Mouse (Mus musculus) lung, adult 2 months (tissue): ENCODE results near the gene Ctsk.

Experiments
- CTCF ChIP-seq: fragments of 200-500 bp; IDR thresholded peaks from 2 replicates; pipeline ENCODE4 v1.5.1; 2011; ENCODE audit warnings: mild to moderate bottlenecking, low read length, control low read depth; ENCODE audit not compliant: insufficient read depth
- POLR2A ChIP-seq: fragments of 200-500 bp; IDR thresholded peaks from 2 replicates; pipeline ENCODE4 v1.6.1; 2011; ENCODE audit warnings: low read depth, mild to moderate bottlenecking, control low read depth, low read length, borderline replicate concordance; ENCODE audit errors: extremely low read depth

DNA sequence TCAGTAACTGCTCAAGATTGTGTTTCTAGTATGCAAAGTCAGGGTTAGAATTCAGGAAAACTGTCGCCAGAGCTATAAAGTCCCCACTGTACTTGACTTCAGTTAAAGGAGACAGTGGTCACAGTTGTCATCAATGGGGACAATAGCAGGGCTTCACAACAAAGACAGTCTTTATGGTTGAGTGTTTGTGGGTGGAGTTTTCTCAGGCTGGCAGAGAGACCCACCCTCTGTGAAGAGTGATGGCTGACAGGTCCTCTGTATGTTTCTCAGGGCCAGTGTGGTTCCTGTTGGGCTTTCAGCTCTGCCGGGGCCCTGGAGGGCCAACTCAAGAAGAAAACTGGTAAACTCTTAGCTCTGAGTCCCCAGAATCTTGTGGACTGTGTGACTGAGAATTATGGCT lies 3.3 kb downstream of the Ctsk start:
- no peak for TF ChIP-seq CTCF
- TF ChIP-seq POLR2A = no peak
